Mouse (Mus musculus) liver, adult 2 months (tissue): ENCODE data around the gene Rnf144b. TPM values are rescaled to one million over a fixed set of nuclear protein-coding genes. Genes with fewer than 3 reads are reported as not detected.
A peak's percentile ranks its signal among the peaks of the same experiment; 100 is the strongest.

Experiments
- DNase-seq: peaks from one replicate; pipeline ENCODE4 v3.0.0-alpha.2; 2011; ENCODE audit warnings: low read depth, low spot score; ENCODE audit errors: extremely low read depth
- H3K27ac ChIP-seq: fragments of 200-500 bp; replicated peaks from 2 replicates; pipeline ENCODE4 v1.5.1; 2012; ENCODE audit warnings: low read depth, mild to moderate bottlenecking, control low read depth, inconsistent platforms, low read length; ENCODE audit not compliant: insufficient read depth
- H3K27me3 ChIP-seq: fragments of 200-500 bp; 2 replicates; pipeline ENCODE4 v1.6.1; 2012; ENCODE audit warnings: mild to moderate bottlenecking, moderate library complexity, low read length, inconsistent platforms; ENCODE audit not compliant: control insufficient read depth, insufficient read depth
- H3K36me3 ChIP-seq: fragments of 200-500 bp; 2 replicates; pipeline ENCODE4 v1.6.1; 2012; ENCODE audit warnings: low read length, inconsistent platforms; ENCODE audit not compliant: control insufficient read depth, insufficient read depth
- H3K4me1 ChIP-seq: fragments of 200-500 bp; 2 replicates; pipeline ENCODE4 v1.6.1; 2011; ENCODE audit warnings: low read length; ENCODE audit not compliant: control insufficient read depth, insufficient read depth
- H3K4me3 ChIP-seq: fragments of 200-500 bp; 2 replicates; pipeline ENCODE4 v1.5.1; 2011; ENCODE audit warnings: low read depth, mild to moderate bottlenecking, control low read depth, low read length, moderate library complexity; ENCODE audit not compliant: insufficient read depth
- H3K79me2 ChIP-seq: fragments of 200-500 bp; 2 replicates; pipeline ENCODE4 v1.6.1; 2012; ENCODE audit warnings: inconsistent platforms, mild to moderate bottlenecking, low read length, moderate library complexity; ENCODE audit not compliant: control insufficient read depth, insufficient read depth
- H3K9ac ChIP-seq: fragments of 200-500 bp; 2 replicates; pipeline ENCODE4 v1.6.1; 2012; ENCODE audit warnings: low read depth, mild to moderate bottlenecking, control low read depth, inconsistent platforms, low read length
- CTCF ChIP-seq: fragments of 200-500 bp; IDR thresholded peaks from 2 replicates; pipeline ENCODE4 v1.5.1; 2011; ENCODE audit warnings: low read depth, low read length, control low read depth
- POLR2A ChIP-seq: fragments of 200-500 bp; IDR thresholded peaks from 2 replicates; pipeline ENCODE4 v1.6.1; 2011; ENCODE audit warnings: low read length, control low read depth; ENCODE audit not compliant: insufficient read depth; ENCODE audit errors: extremely low read depth
- WGBS: fragments of 180-500 bp; shearing (Covaris S2); methylation state at CpG from one replicate; pipeline ENCODE4 v1.1.7; 2018; 5-methylcytosine and 5-hydroxymethylcytosine counted together
- polyA plus RNA-seq: library from polyadenylated mRNA; depleted of rRNA; stranded (reverse); fragments of >200 nt; gene quantifications from 2 replicates; pipeline ENCODE4 v1.2.3, GENCODE M21; 2012
- total RNA-seq: library from RNA; depleted of rRNA; stranded (reverse); fragments of >200 nt; gene quantifications from 2 replicates; pipeline ENCODE4 v1.2.3, GENCODE M21; 2014

Rnf144b gene
- total and polyA plus RNA-seq, 2 experiments = 18.8 to 19.4 TPM

GRCm38 (mm10) chr13:47213817-47214216 is 91.4 kb downstream of the Rnf144b start:
- TF ChIP-seq POLR2A = no peak
- no peak for TF ChIP-seq CTCF
- H3K79me2 ChIP-seq = peaks cover 38% of the 10 kb centered on the region
- peaks cover 46% of the 10 kb centered on the region for H3K36me3 ChIP-seq
- WGBS = 58% methylated on average over 10 of the region's 10 CpGs
- no peak overlapping the region for H3K27ac ChIP-seq
- H3K4me1 ChIP-seq = 0 out of 2 replicates have a peak, but pooled peaks cover 2% of the 10 kb centered on the region
- no peak overlapping the region for H3K4me3 ChIP-seq
- no peak overlapping the region for H3K9ac ChIP-seq
- DNase-seq = no peak
- H3K27me3 ChIP-seq = no peaks in the 10 kb centered on the region

GRCm38 (mm10) chr13:47214895-47215294 is 92.4 kb downstream of the Rnf144b start:
- H3K27ac ChIP-seq = 0 out of 2 replicates have a peak overlapping the region, but pooled peaks have one; percentile 3
- H3K4me3 ChIP-seq = no peak overlapping the region
- DNase-seq = no peak
- H3K36me3 ChIP-seq = peaks cover 42% of the 10 kb centered on the region
- 0 out of 2 replicates have a peak, but pooled peaks cover 2% of the 10 kb centered on the region for H3K4me1 ChIP-seq
- H3K9ac ChIP-seq = no peak overlapping the region
- TF ChIP-seq CTCF = no peak
- TF ChIP-seq POLR2A = no peak
- whole genome bisulfite sequencing = 45% methylated on average over 5 of the region's 5 CpGs
- H3K79me2 ChIP-seq = peaks cover 33% of the 10 kb centered on the region
- H3K27me3 ChIP-seq = no peaks in the 10 kb centered on the region

- Histone ChIP-seq H3K36me3 (peaks cover 44% of the 10 kb centered on the region), H3K9ac (no peak overlapping the region), H3K27me3 (no peaks in the 10 kb centered on the region), H3K27ac (peak overlapping the region; percentile 20; the same call in 1 of the 2 replicates), H3K4me3 (no peak overlapping the region), H3K79me2 (peaks cover 33% of the 10 kb centered on the region; the same call in 1 of the 2 replicates), H3K4me1 (peaks cover 3% of the 10 kb centered on the region; the same call in 1 of the 2 replicates)
- 69% methylated on average over 20 of the region's 20 CpGs for WGBS
- TF ChIP-seq CTCF (no peak), POLR2A (no peak)
- no peak for DNase-seq
Observed at GRCm38 (mm10) chr13:47215815-47216585, 93.5 kb downstream of the Rnf144b start.

- H3K79me2 ChIP-seq = peaks cover 29% of the 10 kb centered on the region; the same call in 1 of the 2 replicates
- H3K27ac ChIP-seq = no peak overlapping the region
- no peak overlapping the region for H3K4me3 ChIP-seq
- peaks cover 4% of the 10 kb centered on the region; the same call in 1 of the 2 replicates for H3K4me1 ChIP-seq
- no peak for DNase-seq
- no peak overlapping the region for H3K9ac ChIP-seq
- no peaks in the 10 kb centered on the region for H3K27me3 ChIP-seq
- TF ChIP-seq POLR2A (no peak), CTCF (no peak)
- WGBS = 72% methylated on average over 5 of the region's 5 CpGs
- H3K36me3 ChIP-seq = peaks cover 46% of the 10 kb centered on the region
Observed at GRCm38 (mm10) chr13:47217107-47217571, 94.7 kb downstream of the Rnf144b start.

GRCm38 (mm10) chr13:47218351-47218750 is 95.9 kb downstream of the Rnf144b start:
- no peaks in the 10 kb centered on the region for H3K27me3 ChIP-seq
- peaks cover 11% of the 10 kb centered on the region for H3K4me1 ChIP-seq
- H3K9ac ChIP-seq = no peak overlapping the region
- no peak overlapping the region for H3K4me3 ChIP-seq
- 67% methylated on average over 6 of the region's 6 CpGs for WGBS
- DNase-seq = no peak
- TF ChIP-seq CTCF = no peak
- no peak for TF ChIP-seq POLR2A
- peaks cover 44% of the 10 kb centered on the region for H3K36me3 ChIP-seq
- H3K79me2 ChIP-seq = peaks cover 20% of the 10 kb centered on the region; the same call in 1 of the 2 replicates
- H3K27ac ChIP-seq = no peak overlapping the region

GRCm38 (mm10) chr13:47220426-47220825 is 98.0 kb downstream of the Rnf144b start:
- H3K36me3 ChIP-seq = peaks cover 42% of the 10 kb centered on the region
- DNase-seq = no peak
- no peak overlapping the region for H3K4me3 ChIP-seq
- peaks cover 25% of the 10 kb centered on the region for H3K4me1 ChIP-seq
- no peak overlapping the region for H3K9ac ChIP-seq
- TF ChIP-seq CTCF (no peak), POLR2A (no peak)
- H3K27ac ChIP-seq = no peak overlapping the region
- WGBS = 77% methylated on average over 10 of the region's 10 CpGs
- no peaks in the 10 kb centered on the region for H3K27me3 ChIP-seq
- peaks cover 12% of the 10 kb centered on the region; the same call in 1 of the 2 replicates for H3K79me2 ChIP-seq
